Mouse (Mus musculus): Measurements from ENCODE around the gene Nudc. TPM values are rescaled to one million over a fixed set of nuclear protein-coding genes. Genes with fewer than 3 reads are reported as not detected.
A peak's percentile ranks its signal among the peaks of the same experiment; 100 is the strongest.

Gene Nudc
- total and polyA plus RNA-seq, 2 experiments from 2014 or later: 54.1 to 265 TPM

- DNase-seq (ENCODE audit: low spot score) (no peak), ATAC-seq (no peak)
- Histone ChIP-seq H3K4me2 (ENCODE audit: low read depth, low read length) (no peak overlapping the region), H3K4me3 (ENCODE audit: low read length) (no peak overlapping the region), H3K27me3 (ENCODE audit: insufficient read depth, low read length) (no peaks in the 10 kb centered on the region), H3K4me1 (ENCODE audit: insufficient read depth, low read length) (no peaks in the 10 kb centered on the region), H3K36me3 (ENCODE audit: insufficient read depth, low read length) (peaks cover 70% of the 10 kb centered on the region), H3K27ac (no peak overlapping the region), H3K9ac (replicated peaks; ENCODE audit: low read length) (no peak overlapping the region), H3K9me3 (ENCODE audit: low read length) (no peaks in the 10 kb centered on the region)
- TF ChIP-seq CTCF (IDR thresholded peaks at IDR 0.05; ENCODE audit: low read depth): no peak
- 92% methylated on average over 5 of the region's 5 CpGs for WGBS
Observed at GRCm38 (mm10) chr4:133536652-133537051, 9.1 kb downstream of the Nudc start.

- no peak overlapping the region for H3K27ac ChIP-seq
- peaks cover 74% of the 10 kb centered on the region for H3K36me3 ChIP-seq (ENCODE audit: insufficient read depth, low read length)
- WGBS: 85% methylated on average over 3 of the region's 3 CpGs
- no peak overlapping the region for H3K4me3 ChIP-seq (ENCODE audit: low read length)
- H3K4me1 ChIP-seq (ENCODE audit: insufficient read depth, low read length): no peaks in the 10 kb centered on the region
- no peak overlapping the region for H3K9ac ChIP-seq (replicated peaks; ENCODE audit: low read length)
- H3K9me3 ChIP-seq (ENCODE audit: low read length): no peaks in the 10 kb centered on the region
- TF ChIP-seq CTCF (IDR thresholded peaks at IDR 0.05; ENCODE audit: low read depth): no peak
- ATAC-seq (no peak), DNase-seq (ENCODE audit: low spot score) (no peak)
- H3K4me2 ChIP-seq (ENCODE audit: low read depth, low read length): no peak overlapping the region
- no peaks in the 10 kb centered on the region for H3K27me3 ChIP-seq (ENCODE audit: insufficient read depth, low read length)
Observed at GRCm38 (mm10) chr4:133536081-133536480, 9.7 kb downstream of the Nudc start.

GRCm38 (mm10) chr4:133532777-133533176 lies 13.0 kb downstream of the Nudc start:
- DNase-seq (ENCODE audit: low spot score): no peak
- no peak overlapping the region for H3K9ac ChIP-seq (replicated peaks; ENCODE audit: low read length)
- ATAC-seq: no peak
- TF ChIP-seq CTCF (IDR thresholded peaks at IDR 0.05; ENCODE audit: low read depth): no peak
- no peaks in the 10 kb centered on the region for H3K9me3 ChIP-seq (ENCODE audit: low read length)
- no peaks in the 10 kb centered on the region for H3K27me3 ChIP-seq (ENCODE audit: insufficient read depth, low read length)
- H3K27ac ChIP-seq: no peak overlapping the region
- no peak overlapping the region for H3K4me2 ChIP-seq (ENCODE audit: low read depth, low read length)
- 92% methylated on average over 3 of the region's 3 CpGs for whole genome bisulfite sequencing
- no peaks in the 10 kb centered on the region for H3K4me1 ChIP-seq (ENCODE audit: insufficient read depth, low read length)
- H3K4me3 ChIP-seq (ENCODE audit: low read length): no peak overlapping the region
- H3K36me3 ChIP-seq (ENCODE audit: insufficient read depth, low read length): peaks cover 59% of the 10 kb centered on the region

- H3K4me2 ChIP-seq (ENCODE audit: low read depth, low read length): no peak overlapping the region
- ATAC-seq (no peak), DNase-seq (ENCODE audit: low spot score) (no peak)
- H3K27me3 ChIP-seq (ENCODE audit: insufficient read depth, low read length): no peaks in the 10 kb centered on the region
- no peak overlapping the region for H3K27ac ChIP-seq
- H3K9ac ChIP-seq (replicated peaks; ENCODE audit: low read length): no peak overlapping the region
- H3K9me3 ChIP-seq (ENCODE audit: low read length): no peaks in the 10 kb centered on the region
- H3K36me3 ChIP-seq (ENCODE audit: insufficient read depth, low read length): peaks cover 29% of the 10 kb centered on the region
- no peaks in the 10 kb centered on the region for H3K4me1 ChIP-seq (ENCODE audit: insufficient read depth, low read length)
- 76% methylated on average over 16 of the region's 16 CpGs for WGBS
- TF ChIP-seq CTCF (IDR thresholded peaks at IDR 0.05; ENCODE audit: low read depth): no peak
- no peak overlapping the region for H3K4me3 ChIP-seq (ENCODE audit: low read length)
Observed at GRCm38 (mm10) chr4:133527788-133528187, 18.0 kb downstream of the Nudc start.

GRCm38 (mm10) chr4:133521502-133521901 lies 24.3 kb downstream of the Nudc start:
- Histone ChIP-seq H3K27me3 (ENCODE audit: insufficient read depth, low read length) (peaks cover 24% of the 10 kb centered on the region), H3K9me3 (ENCODE audit: low read length) (no peaks in the 10 kb centered on the region), H3K4me2 (ENCODE audit: low read depth, low read length) (no peak overlapping the region), H3K4me3 (ENCODE audit: low read length) (no peak overlapping the region), H3K9ac (replicated peaks; ENCODE audit: low read length) (no peak overlapping the region), H3K36me3 (ENCODE audit: insufficient read depth, low read length) (no peaks in the 10 kb centered on the region), H3K27ac (no peak overlapping the region), H3K4me1 (ENCODE audit: insufficient read depth, low read length) (no peaks in the 10 kb centered on the region)
- no peak for DNase-seq (ENCODE audit: low spot score)
- no peak for TF ChIP-seq CTCF (IDR thresholded peaks at IDR 0.05; ENCODE audit: low read depth)
- 71% methylated on average over 2 of the region's 2 CpGs for WGBS
- no peak for ATAC-seq

- Histone ChIP-seq H3K9me3 (ENCODE audit: low read length) (no peaks in the 10 kb centered on the region), H3K27me3 (ENCODE audit: insufficient read depth, low read length) (peaks cover 24% of the 10 kb centered on the region), H3K4me3 (ENCODE audit: low read length) (peak overlapping the region; percentile 29), H3K36me3 (ENCODE audit: insufficient read depth, low read length) (no peaks in the 10 kb centered on the region), H3K4me2 (ENCODE audit: low read depth, low read length) (peak overlapping the region; percentile 46), H3K4me1 (ENCODE audit: insufficient read depth, low read length) (no peaks in the 10 kb centered on the region), H3K9ac (replicated peaks; ENCODE audit: low read length) (no peak overlapping the region), H3K27ac (no peak overlapping the region)
- no peak for TF ChIP-seq CTCF (IDR thresholded peaks at IDR 0.05; ENCODE audit: low read depth)
- ATAC-seq (peak; percentile 21; the same call in 1 of the 2 replicates), DNase-seq (ENCODE audit: low spot score) (no peak)
- WGBS: 8% methylated on average over 25 of the region's 25 CpGs
Observed at GRCm38 (mm10) chr4:133519369-133519665, 26.5 kb downstream of the Nudc start.

- Histone ChIP-seq H3K27ac (no peak within 1 kb of the TSS), H3K9ac (replicated peaks; ENCODE audit: low read length) (no peak within 1 kb of the TSS), H3K9me3 (ENCODE audit: low read length) (no peaks in the 10 kb centered on the region), H3K36me3 (ENCODE audit: insufficient read depth, low read length) (no peaks in the 10 kb centered on the region), H3K4me1 (ENCODE audit: insufficient read depth, low read length) (no peaks in the 10 kb centered on the region), H3K27me3 (ENCODE audit: insufficient read depth, low read length) (peaks cover 24% of the 10 kb centered on the region), H3K4me2 (ENCODE audit: low read depth, low read length) (peak within 1 kb of the TSS; percentile 46), H3K4me3 (ENCODE audit: low read length) (peak within 1 kb of the TSS; percentile 29)
- 7% methylated on average over 54 of the region's 69 CpGs for WGBS
- DNase-seq (ENCODE audit: low spot score) (no peak), ATAC-seq (peak; percentile 15; the same call in 1 of the 2 replicates)
- no peak for TF ChIP-seq CTCF (IDR thresholded peaks at IDR 0.05; ENCODE audit: low read depth)
Observed at GRCm38 (mm10) chr4:133518601-133519368, 27.0 kb downstream of the Nudc start, which contains the start of gene Kdf1. TSS of gene Kdf1 (plus strand) at chr4:133518963.
